Mouse (Mus musculus) spleen, postnatal 14 days (tissue): ENCODE data around the gene Hoga1.
A peak's percentile ranks its signal among the peaks of the same experiment; 100 is the strongest.

Source experiments
- DNase-seq, 2 experiments: peaks; one replicate each; pipeline ENCODE4 v3.0.0; 2021 to 2022; ENCODE audit warnings: low spot score in 2 of 2

Hoga1 gene

DNA sequence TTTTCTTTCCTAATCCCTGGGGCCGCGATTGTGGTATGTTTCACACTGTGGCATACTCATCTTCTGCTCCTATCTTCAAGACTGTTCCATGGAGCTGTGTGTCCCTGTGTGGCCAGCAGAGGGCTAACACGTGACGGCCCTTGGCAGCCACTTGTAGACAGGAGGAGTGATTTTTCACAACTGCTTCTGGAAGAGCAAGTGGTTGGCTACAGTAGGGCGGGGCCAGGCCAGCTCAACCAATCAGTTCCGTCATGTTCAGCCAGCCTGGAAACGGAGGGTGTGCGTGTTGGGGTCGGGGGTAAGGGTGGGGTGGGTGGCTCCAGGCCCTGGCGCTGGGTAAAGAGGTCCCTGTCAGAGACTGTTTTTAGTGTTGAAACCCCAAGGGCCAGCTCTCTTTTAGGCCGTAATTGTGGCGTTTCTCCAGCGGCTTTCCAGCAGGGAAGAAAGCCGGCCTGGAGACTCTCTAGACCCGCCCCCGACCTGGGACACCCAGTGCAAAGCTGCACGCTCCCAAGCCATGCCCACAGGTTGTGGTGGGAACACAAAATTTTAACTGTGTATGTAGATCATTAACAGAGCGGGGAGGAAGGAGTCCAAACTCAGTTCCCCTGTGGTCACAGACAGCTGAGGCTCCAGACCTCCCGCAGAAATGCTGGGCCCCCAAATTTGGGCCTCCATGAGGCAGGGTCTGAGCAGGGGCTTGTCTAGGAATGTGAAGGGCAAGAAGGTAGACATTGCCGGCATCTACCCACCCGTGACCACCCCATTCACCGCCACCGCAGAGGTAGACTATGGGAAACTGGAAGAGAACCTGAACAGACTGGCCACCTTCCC lies at the start of gene Hoga1:
Hoga1 (plus strand) TSS at position 342 of the 834 bp plus-strand sequence.
- DNase-seq = peak in 1 of 2 experiments; percentile 37

DNA sequence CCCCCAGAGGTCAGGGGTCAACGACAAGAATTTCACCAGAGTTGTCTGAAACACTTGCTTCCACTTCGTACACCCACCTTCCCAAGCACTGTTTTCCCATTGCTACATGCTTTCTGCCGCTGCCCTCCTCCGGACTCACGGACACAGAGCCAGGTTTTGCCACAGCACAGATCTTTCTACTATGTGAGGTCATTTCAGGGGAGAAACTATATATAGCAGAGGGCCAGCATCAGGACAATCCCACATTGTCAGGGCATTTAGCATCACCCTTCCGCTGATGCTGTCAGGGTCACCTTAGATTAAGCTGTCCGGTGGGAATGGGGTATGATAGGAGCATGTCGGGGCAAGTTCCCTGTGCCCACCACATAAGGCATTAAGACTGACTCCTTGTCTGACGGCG lies 48.3 kb upstream of the Hoga1 start:
- no peak for DNase-seq

DNA sequence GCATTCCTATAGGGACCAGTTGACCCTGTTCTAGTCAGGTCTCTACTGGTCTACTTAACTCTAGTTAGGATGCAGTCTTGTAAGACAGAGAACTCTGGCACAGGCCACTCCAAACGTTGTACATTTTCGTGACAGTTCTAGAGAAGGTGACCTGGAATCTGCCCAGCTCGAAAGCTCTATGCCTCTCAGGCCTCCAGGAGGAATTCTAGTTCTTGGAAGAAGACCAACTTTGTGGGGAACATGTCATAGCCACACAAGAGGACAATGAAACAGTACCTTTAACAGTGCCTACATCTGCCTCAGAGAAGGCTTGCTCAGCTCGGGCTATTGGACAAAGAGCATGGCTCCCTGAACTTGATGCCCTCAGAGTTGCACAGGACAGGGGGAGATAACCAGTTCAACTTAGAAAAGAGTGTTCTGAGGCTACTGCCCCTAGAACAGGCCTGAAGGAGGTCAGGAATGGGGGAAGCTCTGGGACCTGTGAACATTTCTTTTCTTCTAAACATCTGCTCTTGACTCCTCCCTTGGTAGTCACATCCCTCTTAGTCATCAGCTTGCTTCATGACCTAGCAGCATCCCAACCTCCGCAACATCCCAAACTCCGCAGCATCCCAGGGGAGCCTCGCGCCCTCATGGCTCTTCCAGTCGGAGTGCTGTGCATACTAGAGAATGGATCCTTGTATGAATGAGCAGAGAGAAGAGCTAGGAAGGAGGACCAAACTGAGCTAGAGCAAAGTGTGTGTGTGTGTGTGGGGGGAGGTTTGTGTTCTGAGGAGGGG lies 46.5 kb upstream of the Hoga1 start:
- DNase-seq = no peak

DNA sequence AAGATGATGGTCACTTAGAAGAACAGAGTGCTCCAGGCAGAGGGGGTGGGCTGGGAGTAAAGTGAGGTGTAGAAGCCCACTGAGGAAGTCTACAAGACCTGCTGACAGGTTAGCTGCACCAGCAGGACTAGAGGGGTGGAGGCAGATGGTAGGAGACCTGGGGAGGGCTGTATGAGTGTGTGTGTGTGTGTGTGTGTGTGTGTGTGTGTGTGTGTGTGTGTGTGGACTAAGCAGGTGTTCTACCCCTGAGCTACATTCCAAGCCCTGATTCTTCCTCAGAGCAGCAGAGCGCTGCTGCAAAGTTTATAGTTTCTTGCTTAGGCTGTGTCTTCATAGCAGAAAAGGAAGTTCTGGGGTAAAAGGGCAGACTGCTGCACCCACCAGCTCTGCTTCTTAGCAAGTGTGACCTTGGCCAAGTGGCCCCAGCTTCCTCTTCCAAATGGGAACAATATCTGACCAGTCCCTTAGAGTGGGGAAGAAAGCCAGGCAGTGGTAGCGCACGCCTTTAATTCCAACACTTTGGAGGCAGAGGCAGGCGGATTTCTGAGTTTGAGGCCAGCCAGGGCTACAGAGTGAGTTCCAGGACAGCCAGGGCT lies 45.6 kb upstream of the Hoga1 start:
- DNase-seq = no peak

DNA sequence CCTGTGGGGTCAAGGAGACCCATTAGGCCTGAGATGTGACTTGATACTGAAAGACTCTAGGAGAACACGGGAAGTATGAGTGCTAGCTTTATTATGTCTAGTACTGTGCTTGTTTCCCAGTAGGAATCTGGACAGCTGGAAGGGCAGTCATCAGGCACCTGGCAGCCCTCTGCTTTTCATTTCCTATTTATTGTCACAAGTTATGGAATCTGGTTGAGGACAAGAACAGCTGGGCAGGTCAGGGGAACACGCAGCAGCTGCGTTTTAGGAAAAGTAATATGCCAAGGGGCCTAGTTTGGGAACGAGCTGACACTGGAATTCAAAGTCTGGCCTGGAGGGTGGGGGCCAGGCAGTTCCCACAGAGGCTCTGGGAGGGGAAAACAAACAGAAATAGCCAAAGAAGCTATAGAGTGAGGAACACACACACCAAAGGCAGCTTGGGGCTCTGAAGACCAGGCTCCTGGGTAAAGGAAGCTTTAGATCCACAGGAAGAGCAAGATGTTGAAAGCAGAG lies 44.9 kb upstream of the Hoga1 start:
- DNase-seq = no peak

DNA sequence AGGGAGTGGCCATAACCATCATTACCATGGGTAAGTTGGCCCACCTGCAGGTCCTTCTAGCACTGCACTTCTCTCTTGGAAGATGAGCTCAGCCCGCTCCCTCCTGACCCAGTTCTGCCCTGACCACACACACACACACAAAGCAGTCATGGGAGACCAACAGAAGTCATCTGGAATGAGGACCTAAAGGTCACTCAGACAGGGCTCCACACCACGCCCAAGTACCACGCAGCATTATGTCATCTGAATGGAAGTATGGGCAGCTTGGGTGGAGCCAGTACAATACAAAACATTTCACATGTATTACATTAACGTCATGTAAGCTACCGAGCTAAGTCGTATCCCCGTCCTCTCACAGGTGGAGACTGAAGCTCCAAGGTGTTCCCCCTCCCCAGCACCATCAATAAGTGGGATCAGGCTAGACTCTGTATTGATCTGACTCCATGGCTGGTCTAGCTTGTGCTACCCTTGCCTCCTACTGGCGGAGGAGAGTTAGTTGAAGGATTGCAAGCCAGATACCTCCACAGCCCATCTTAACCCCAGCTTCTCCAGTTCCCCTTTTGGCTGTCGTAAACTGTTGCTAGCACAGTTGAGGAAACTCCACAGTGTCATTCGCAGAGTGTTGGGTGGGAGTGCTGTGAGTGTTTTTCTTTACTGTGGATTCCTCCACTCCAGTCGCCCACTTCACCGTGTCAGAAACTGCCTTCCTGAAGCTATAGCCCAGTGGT lies 44.0 kb upstream of the Hoga1 start:
- no peak for DNase-seq

DNA sequence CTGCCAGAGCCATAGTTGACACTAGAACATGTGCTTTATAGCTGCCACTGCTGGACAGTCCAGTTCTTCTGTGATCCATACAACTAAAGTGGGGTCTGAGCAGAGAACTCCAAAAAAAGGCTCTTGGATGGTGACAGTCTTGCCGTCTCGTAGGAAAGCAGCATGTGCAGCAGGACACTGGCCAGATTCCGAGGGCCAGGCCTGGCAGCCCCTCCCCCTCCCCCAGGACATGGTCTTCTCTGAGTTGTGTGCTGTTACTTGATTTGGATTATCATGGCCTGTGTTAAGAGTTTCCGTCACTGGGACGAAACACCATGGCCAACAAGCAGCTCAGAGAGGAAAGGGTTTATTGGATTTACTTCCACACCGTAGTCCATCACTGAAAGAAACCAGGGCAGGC lies 41.2 kb upstream of the Hoga1 start:
- no peak for DNase-seq

DNA sequence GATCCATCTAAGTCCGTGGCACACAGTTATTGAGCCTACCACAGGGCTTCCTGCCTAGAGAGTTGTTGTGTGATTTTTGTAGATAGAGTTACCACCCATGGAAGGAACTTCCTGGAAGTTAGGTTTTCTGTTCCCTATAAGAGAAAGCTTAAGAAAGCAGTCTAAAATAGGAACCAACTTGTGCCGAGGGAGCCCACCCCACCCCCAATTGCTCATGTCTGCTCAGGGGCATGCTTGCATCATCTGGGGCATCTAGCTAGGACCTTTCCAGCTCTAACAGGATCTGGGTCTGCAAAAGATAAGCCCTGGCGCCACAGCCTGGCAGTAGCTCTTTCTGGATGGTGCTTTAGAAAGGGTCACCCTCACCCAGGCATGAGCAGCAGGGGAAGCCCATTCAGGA lies 39.8 kb upstream of the Hoga1 start:
- DNase-seq = no peak

DNA sequence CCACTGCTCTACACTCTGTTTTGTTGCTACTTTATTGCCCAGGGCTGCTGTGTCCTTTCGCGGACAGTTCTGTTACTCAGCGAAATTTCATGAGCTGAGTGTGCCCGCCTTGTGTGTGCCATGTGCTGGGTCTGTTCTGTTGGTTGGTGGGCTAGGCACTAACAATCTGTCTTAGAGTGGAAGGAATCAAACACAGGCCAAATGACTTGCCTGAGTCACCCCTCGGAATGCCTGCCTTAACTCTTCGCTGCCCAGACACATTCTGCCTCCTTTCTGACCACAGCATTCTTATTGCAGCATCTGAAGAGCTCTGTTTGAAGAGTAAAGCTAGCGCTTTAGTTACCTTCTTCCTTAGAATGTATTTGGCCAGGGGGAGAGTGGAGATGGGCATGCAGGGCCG lies 38.8 kb upstream of the Hoga1 start:
- no peak for DNase-seq

DNA sequence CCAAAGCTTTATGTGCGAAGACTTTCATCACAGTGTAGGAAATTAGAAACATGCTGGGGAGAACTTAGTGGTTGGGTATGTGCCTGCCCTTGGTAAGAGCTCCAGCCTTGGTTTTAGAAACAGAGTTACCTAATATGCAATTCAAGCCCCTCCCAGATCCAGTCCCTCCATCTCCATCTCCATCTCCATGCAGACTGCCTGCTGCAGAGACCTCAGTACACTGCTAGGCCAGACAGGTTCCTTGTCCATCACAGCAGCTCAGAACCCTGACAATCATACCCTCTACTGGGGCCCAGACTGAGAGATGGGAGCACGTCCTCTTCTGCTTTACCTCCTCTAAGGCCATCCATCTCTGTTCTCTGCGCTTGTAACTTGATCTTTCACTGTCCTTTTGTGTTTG lies 36.8 kb upstream of the Hoga1 start:
- DNase-seq = no peak

DNA sequence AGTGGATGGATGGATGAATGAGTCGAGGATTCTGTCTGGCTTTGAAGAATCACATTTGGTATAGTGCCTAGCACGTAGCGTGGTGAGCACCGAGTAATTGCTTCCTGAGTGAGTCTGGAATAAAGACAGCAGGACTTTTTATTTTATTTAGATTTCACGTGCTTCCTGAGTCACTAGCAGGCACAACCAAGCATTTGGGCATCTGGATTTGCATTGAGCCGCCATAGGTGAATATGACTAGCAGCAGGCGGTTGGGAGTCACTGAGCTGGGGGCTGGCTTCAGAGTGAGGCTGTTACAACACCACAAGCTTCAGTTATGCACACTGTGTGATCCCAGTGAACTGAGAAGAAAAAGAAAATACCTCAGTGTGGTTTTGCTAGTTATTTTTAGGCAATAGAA lies 36.3 kb upstream of the Hoga1 start:
- no peak for DNase-seq

DNA sequence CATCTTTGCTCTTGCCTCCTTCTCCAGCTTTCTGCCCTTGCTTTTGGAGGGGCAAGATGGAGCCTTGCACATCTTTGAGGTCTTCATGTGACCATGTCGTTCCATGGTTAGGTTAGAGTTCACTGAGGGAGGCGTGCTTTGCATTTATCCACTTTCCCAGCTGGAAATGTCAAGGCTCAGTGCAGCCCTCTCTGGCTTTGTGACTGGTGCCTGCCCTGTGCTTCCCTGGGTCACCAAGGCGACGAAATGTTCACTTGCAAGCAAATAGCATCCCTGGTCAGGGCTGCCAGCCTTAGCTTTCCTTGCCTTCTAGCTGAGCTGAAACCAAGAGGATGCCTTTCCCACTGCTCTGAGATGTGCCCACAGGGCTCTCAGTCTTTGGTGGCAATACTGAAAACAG lies 35.0 kb upstream of the Hoga1 start:
- no peak for DNase-seq

DNA sequence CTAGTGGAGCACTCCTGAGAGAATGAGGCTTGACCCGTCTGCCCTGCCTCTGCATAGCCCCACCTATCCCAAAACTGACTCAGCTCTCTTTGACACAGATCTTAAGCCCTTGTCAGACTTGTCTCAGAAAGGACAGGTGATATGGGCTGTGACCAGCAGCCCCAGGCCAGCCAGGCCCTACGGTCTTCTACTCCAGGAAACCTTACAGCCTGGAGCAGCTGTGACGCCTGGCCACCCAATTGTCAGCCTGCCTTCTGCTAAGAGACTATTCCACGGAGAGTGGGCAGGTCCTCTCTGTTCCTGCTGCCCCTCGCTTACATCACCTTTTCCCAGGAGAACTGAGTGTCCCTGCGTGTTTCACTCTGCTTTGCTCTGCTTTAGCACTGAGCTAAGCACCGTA lies 34.3 kb upstream of the Hoga1 start:
- no peak for DNase-seq

DNA sequence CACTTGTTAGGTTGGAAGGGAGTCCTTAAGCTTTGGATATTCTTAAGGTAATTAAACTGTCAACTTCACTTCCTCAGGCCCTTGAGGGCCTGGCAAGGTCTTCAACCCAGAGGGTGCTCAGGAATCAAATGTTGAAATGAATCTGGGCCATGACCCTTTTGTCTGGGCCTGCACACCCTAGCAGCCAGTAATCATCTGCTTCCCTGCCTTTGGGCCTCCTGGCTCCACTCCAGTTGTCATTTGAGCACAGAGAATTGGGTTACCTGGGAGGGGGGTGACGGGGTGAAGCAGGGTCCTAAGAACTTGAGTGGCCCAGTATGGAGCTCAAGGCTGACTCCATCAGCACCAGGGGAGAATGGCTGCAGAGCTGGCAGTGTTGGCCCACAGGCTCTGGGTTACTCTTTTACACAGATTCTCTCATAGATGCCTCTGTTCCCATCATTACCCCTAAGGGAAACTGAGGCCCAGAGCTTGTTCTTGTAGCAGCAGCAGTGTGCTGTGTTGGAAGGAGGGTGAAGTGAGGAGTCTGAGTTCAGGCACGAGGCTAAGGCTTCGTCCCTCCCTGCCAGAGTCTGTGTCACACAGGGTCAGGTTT lies 31.1 kb upstream of the Hoga1 start:
- DNase-seq = no peak

DNA sequence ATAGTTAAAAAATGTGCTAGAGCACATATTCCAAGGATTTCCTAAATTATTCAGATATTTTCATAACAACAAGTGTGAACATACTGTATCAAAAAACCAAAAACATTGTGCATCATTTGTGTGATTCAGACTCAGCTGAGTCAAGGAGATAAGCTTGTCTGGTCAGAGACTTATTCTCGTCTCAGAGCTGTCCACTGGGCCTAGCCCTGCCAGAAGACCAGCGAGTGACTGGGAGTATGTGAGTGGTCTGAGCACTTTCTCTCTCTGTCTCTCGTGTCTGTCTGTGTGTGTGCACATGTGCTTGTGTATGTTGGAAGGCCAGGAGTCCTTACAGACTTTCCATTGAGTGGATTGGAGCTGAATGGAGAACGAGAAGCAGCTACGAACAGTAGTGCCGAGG lies 30.4 kb upstream of the Hoga1 start:
- DNase-seq = no peak

DNA sequence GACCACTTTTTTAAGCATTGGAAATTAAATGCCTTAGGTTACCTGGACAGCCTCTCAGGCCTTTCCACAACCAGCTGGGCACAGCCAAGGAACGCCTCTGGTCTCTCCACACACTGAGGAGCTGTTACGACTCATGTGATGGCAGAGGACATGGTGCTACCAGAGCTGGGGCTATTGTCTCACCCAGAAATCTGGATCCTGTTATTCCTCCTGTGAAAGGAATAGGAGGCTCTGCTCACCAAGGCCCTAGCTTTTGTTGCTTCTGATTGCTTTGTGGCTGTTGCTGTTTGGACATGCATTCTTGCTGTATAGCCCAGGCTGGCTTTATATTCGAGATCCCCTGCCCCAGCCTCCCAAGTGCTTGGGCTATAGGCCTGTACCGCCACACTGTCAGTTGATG lies 29.2 kb upstream of the Hoga1 start:
- DNase-seq = no peak

DNA sequence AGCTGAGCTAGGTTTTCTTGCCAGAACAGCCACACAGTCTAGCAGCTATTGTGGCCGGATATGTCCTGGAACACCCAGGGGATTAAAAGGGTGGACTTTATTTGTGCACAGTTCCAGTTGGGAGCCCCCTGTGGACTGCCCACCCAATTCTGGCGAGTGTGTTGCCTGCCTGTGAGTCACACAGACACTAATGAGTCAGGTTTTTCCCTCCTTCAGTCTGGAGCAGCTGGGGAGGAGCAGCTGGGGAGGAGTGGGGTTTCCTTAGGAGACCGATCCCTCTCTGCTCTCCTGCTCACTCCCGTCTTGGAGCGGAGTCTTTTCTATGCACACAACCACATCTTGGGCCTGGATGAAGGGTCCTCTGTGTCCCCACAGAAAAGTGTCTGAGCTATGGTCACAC lies 28.6 kb upstream of the Hoga1 start:
- no peak for DNase-seq

DNA sequence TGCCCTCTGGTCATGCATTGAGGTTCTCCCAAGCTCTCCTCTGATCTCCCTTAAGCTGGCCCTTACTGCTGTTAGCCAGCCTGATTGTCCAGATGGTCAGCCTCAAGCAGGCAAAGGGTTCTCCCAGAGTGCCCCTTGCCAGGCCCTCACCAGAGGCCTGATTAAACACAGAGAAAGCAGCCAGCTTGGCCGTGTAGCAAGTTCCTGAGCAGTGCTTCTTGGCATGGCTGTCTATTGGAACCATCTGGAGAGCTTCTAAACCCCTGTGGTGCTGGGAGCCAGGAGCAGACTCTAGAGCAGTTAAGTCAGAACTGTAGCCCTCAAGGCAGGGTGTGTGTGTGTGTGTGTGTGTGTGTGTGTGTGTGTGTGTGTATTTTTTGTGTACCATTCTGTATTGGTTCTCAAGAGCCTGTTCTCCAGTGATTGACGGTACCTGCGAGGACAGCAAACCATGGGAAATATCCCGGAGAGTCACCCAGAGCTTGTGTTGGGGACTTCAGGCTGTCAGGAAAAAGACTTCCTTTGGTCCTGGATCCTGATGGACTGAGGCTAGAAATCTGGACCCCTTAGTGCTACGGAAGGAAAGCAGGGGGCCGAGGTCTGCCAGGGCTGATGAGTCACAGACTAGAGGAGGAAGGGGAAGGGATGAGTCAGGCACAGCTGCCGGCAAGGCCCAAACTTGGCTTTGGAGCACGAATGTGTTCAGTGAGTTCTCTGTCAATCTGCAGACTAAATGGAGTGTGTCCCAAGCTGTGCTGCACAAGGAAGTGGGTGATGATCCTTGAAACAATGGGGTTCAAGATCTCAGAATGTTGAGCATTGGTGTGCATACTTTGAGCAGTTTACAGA lies 27.8 kb upstream of the Hoga1 start:
- no peak for DNase-seq

DNA sequence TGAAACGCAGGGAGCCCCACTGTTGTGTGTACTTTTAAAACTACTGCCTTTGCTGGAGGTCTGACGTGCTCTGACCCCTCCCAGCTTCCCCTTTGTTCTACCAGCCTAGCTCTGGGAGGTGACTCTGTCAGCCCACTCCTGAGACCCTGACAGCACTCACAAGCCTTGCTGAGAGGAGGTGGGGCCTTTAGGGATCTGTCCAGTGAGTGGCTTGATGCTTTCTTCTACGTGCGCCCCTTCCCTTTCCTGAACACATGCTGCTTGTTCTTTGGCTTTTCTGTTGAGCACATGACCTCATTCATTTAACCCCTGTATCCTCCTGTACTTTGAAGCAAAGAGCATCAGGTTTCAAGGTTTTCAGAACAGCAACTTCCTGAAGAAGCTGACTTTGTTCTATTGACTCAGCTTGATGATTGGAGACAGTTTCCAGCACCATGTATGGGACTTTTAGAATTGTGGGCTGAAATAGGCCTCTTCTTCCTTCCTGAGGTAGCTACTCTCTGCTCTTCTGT lies 26.3 kb upstream of the Hoga1 start:
- DNase-seq = no peak
